Mouse (Mus musculus) adrenal gland, adult 8-10 months (tissue): ENCODE results near the gene Zkscan8. TPM values are rescaled to one million over a fixed set of nuclear protein-coding genes. Genes with fewer than 3 reads are reported as not detected.

Source experiments
- total RNA-seq, 4 experiments: library from RNA; stranded (reverse); gene quantifications; 2 replicates each; pipeline ENCODE4 v1.2.4; 2022

Zkscan8 gene
- total RNA-seq, 4 experiments from 2014 or later = 20.4 to 30.2 (median 26.0) TPM

Other genes with a start within 250 kb of the Zkscan8 start
- not detected for gene Gpx5, start 238.4 kb downstream of the Zkscan8 start, total RNA-seq
- gene Gpx6, start 219.0 kb downstream of the Zkscan8 start, total RNA-seq = not detected
- not detected for gene Olfr1367, start 184.2 kb downstream of the Zkscan8 start, total RNA-seq
- gene Zscan12, start 168.3 kb downstream of the Zkscan8 start, total RNA-seq = 10 to 100 TPM in 3 of 4 experiments, 1 to 10 TPM in 1; 9.6 to 12.8 (median 11.1) TPM
- 10 to 100 TPM; 55.7 to 74.1 (median 68.0) TPM for gene Zkscan3, start 128.4 kb downstream of the Zkscan8 start, total RNA-seq
- gene Pgbd1, start 90.1 kb downstream of the Zkscan8 start, total RNA-seq = 1 to 10 TPM in 2 of 4 experiments, under 1 TPM in 2; 0.75 to 1.9 (median 1.1) TPM
- 10 to 100 TPM; 41.9 to 57.9 (median 51.1) TPM for gene Zscan26, start 77.4 kb downstream of the Zkscan8 start, total RNA-seq
- gene Nkapl, start 62.6 kb downstream of the Zkscan8 start, total RNA-seq = 1 to 10 TPM; 1.2 to 2.1 (median 1.8) TPM
- 1 to 10 TPM; 2.5 to 4.9 (median 3.8) TPM for gene Zkscan4, start 52.2 kb downstream of the Zkscan8 start, total RNA-seq
- gene Gm10065, start 51.7 kb downstream of the Zkscan8 start, total RNA-seq = not detected
- gene AK157302, start 35.9 kb downstream of the Zkscan8 start, total RNA-seq = 10 to 100 TPM in 2 of 4 experiments, 1 to 10 TPM in 2; 7.8 to 11.5 (median 10.3) TPM
- gene Gm11273, start 29.7 kb downstream of the Zkscan8 start, total RNA-seq = 10 to 100 TPM; 48.5 to 62.2 (median 55.3) TPM
- not detected for gene Olfr1366, start 11.7 kb upstream of the Zkscan8 start, total RNA-seq
- not detected for gene Olfr1535, start 28.8 kb upstream of the Zkscan8 start, total RNA-seq
- not detected for gene Olfr1364, start 50.6 kb upstream of the Zkscan8 start, total RNA-seq
- not detected for gene Olfr1362, start 82.9 kb upstream of the Zkscan8 start, total RNA-seq
- not detected for gene Olfr11, start 111.4 kb upstream of the Zkscan8 start, total RNA-seq
- not detected for gene Olfr1361, start 132.3 kb upstream of the Zkscan8 start, total RNA-seq
- gene Olfr1360, start 146.3 kb upstream of the Zkscan8 start, total RNA-seq = not detected
- not detected for gene Olfr1359, start 167.0 kb upstream of the Zkscan8 start, total RNA-seq
- gene Hist1h2bl, start 185.0 kb upstream of the Zkscan8 start, total RNA-seq = 10 to 100 TPM; 19.0 to 38.1 (median 29.8) TPM
- 1 to 10 TPM; 2.1 to 9.9 (median 7.2) TPM for gene Hist1h2ai, start 185.3 kb upstream of the Zkscan8 start, total RNA-seq
- 10 to 100 TPM; 23.6 to 39.6 (median 35.8) TPM for gene Hist1h3h, start 186.5 kb upstream of the Zkscan8 start, total RNA-seq
- 1 to 10 TPM; 3.7 to 7.9 (median 5.3) TPM for gene Hist1h2bm, start 190.9 kb upstream of the Zkscan8 start, total RNA-seq
- 10 to 100 TPM in 3 of 4 experiments, 1 to 10 TPM in 1; 7.2 to 11.3 (median 10.4) TPM for gene Hist1h4j, start 203.9 kb upstream of the Zkscan8 start, total RNA-seq
- 100 to 1,000 TPM in 3 of 4 experiments, 10 to 100 TPM in 1; 68.3 to 123 (median 109) TPM for gene Hist1h4k, start 219.4 kb upstream of the Zkscan8 start, total RNA-seq
- 10 to 100 TPM in 1 of 4 experiments, 1 to 10 TPM in 3; 6.2 to 10.4 (median 7.6) TPM for gene Hist1h2ak, start 222.7 kb upstream of the Zkscan8 start, total RNA-seq
- 10 to 100 TPM; 10.1 to 17.6 (median 15.3) TPM for gene Hist1h2bn, start 223.0 kb upstream of the Zkscan8 start, total RNA-seq
- gene Hist1h1b, start 249.5 kb upstream of the Zkscan8 start, total RNA-seq = 10 to 100 TPM; 13.2 to 18.9 (median 15.8) TPM